Comparison of ENCODE assay signal across 21 mouse cellular contexts in genomic region chr7:84667946-84668345, GRCm38 (mm10). TPM values are rescaled to one million over a fixed set of nuclear protein-coding genes. Genes with fewer than 3 reads are reported as not detected.
A peak's percentile ranks its signal among the peaks of the same experiment; 100 is the strongest.
DNase-seq lines count a peak whose midpoint lies in the region; ATAC-seq lines count a peak whose summit lies in the region.
"Had no signal": no experiment of that assay in that cellular context is flagged by ENCODE, and none has a peak within 500 bp of the region (broad histone marks: within the 10 kb centered on the region; RNA-seq: fewer than 3 reads in every experiment).

No protein-coding gene starts in this region.

- 69% methylated on average over 5 of the region's 5 CpGs for WGBS in forebrain, embryonic 13.5 days
- 87% methylated on average over 5 of the region's 5 CpGs for WGBS in forebrain, embryonic 11.5 days

- no peaks in the 10 kb centered on the region for H3K27me3 ChIP-seq in forebrain, embryonic 13.5 days
- H3K27me3 ChIP-seq in forebrain, embryonic 11.5 days (ENCODE audit: control insufficient read depth, insufficient read depth, low read length), result no peaks in the 10 kb centered on the region
- H3K27me3 ChIP-seq: embryonic facial prominence, embryonic 13.5 days; heart, embryonic 15.5 days had no signal

- peak; percentile 63; the same call in 1 of the 2 replicates for ATAC-seq in forebrain, embryonic 13.5 days
- ATAC-seq in forebrain, embryonic 11.5 days (replicated peaks; ENCODE audit: low FRiP score), result no peak
- ATAC-seq: liver, postnatal 0 days had no signal

- H3K27ac ChIP-seq in forebrain, embryonic 13.5 days, result peak overlapping the region; percentile 3; the same call in 1 of the 2 replicates
- no peak overlapping the region for H3K27ac ChIP-seq in forebrain, embryonic 11.5 days (ENCODE audit: low read depth, low read length)
- H3K27ac ChIP-seq: embryonic facial prominence, embryonic 13.5 days; heart, adult 2 months; heart, embryonic 15.5 days; limb, embryonic 10.5 days had no signal

- H3K9me3 ChIP-seq in forebrain, embryonic 13.5 days (replicated peaks), result no peaks in the 10 kb centered on the region
- no peaks in the 10 kb centered on the region for H3K9me3 ChIP-seq in forebrain, embryonic 11.5 days (ENCODE audit: control insufficient read depth, low read length)
- H3K9me3 ChIP-seq: embryonic facial prominence, embryonic 13.5 days; heart, embryonic 15.5 days; limb, embryonic 10.5 days had no signal

- no peak overlapping the region for H3K4me2 ChIP-seq in forebrain, embryonic 13.5 days
- H3K4me2 ChIP-seq in forebrain, embryonic 11.5 days (ENCODE audit: low read depth, low read length, severe bottlenecking), result no peak overlapping the region
- H3K4me2 ChIP-seq: embryonic facial prominence, embryonic 13.5 days; heart, embryonic 15.5 days had no signal

- peaks cover 15% of the 10 kb centered on the region for H3K4me1 ChIP-seq in forebrain, embryonic 13.5 days
- H3K4me1 ChIP-seq in forebrain, embryonic 11.5 days (replicated peaks; ENCODE audit: control insufficient read depth, insufficient read depth, low read length), result no peaks in the 10 kb centered on the region

- H3K9ac ChIP-seq in forebrain, embryonic 13.5 days, result no peak overlapping the region
- H3K9ac ChIP-seq in forebrain, embryonic 11.5 days (ENCODE audit: low read length), result no peak overlapping the region
- H3K9ac ChIP-seq: embryonic facial prominence, embryonic 13.5 days; heart, embryonic 15.5 days; liver, postnatal 0 days had no signal

- H3K4me3 ChIP-seq in forebrain, embryonic 13.5 days, result no peak overlapping the region
- no peak overlapping the region for H3K4me3 ChIP-seq in forebrain, embryonic 11.5 days (ENCODE audit: low read depth, low read length)
- H3K4me3 ChIP-seq: embryonic facial prominence, embryonic 13.5 days; heart, adult 2 months; heart, embryonic 15.5 days; limb, embryonic 10.5 days had no signal

- intact Hi-C loops in left cerebral cortex, postnatal 4 days (cut with DNase I), result no loop called here

- no peak for DNase-seq in forebrain, embryonic 11.5 days (ENCODE audit: low spot score)
- DNase-seq in left cerebral cortex, postnatal 4 days, result peak; percentile 18
- DNase-seq in left cerebral cortex, adult 8-10 months (ENCODE audit: low spot score in 2 of 2), result no peak
- peak; percentile 48 to 70 for DNase-seq in cerebellum, adult 18-20 months
- DNase-seq in cerebellum, postnatal 25 days, result peak; percentile 60 to 73
- no peak for DNase-seq in spleen, postnatal 36 days (ENCODE audit: low spot score in 2 of 2)
- no peak for DNase-seq in urinary bladder, postnatal 14 days (ENCODE audit: low spot score)
- DNase-seq: adrenal gland, postnatal 14 days; gastrocnemius, postnatal 25 days; heart, adult 2 months; heart, postnatal 4 days; kidney, adult 8-10 months; kidney, postnatal 25 days; liver, postnatal 0 days; lung, postnatal 10 days; right cerebral cortex, adult 18-20 months; thymus, postnatal 14 days had no signal

- no peaks in the 10 kb centered on the region for H3K36me3 ChIP-seq in forebrain, embryonic 13.5 days (ENCODE audit: poor library complexity, severe bottlenecking)
- H3K36me3 ChIP-seq in forebrain, embryonic 11.5 days (ENCODE audit: control insufficient read depth, insufficient read depth, low read length), result no peaks in the 10 kb centered on the region
- H3K36me3 ChIP-seq: embryonic facial prominence, embryonic 13.5 days; heart, embryonic 15.5 days; limb, embryonic 10.5 days had no signal

RNA-seq across cellular contexts. Expression of gene Zfand6, which starts 21.8 kb away (rescaled TPM):
- 199 and 220 TPM in 2 replicates for polyA plus RNA-seq in forebrain, embryonic 13.5 days (2015; fragmentation: Nextera tagmentation; extraction: Ambion mirVana)
- polyA plus RNA-seq in forebrain, embryonic 11.5 days (2014; fragmentation: Nextera tagmentation; extraction: Ambion mirVana), result 193 and 208 TPM in 2 replicates
- total RNA-seq in left cerebral cortex, postnatal 4 days (2021), result 10 to 100 TPM; 66.1 to 75.1 TPM
- 10 to 100 TPM; 59.2 to 83.4 (median 70.9) TPM for total RNA-seq in left cerebral cortex, adult 8-10 months (2022)

Comparison
In these comparisons a context has a peak if more than half of its experiments do, and no peak if none do; other contexts are left out.
1. DNase-seq: peak in left cerebral cortex, postnatal 4 days (single experiment), cerebellum, adult 18-20 months (2 of 2) and cerebellum, postnatal 25 days (2 of 2); none in forebrain, embryonic 11.5 days (single experiment), left cerebral cortex, adult 8-10 months (0 of 2), spleen, postnatal 36 days (0 of 2) and urinary bladder, postnatal 14 days (single experiment).